8 mouse cellular contexts compared by ENCODE assay signal in genomic region chr4:115000429-115000795, GRCm38 (mm10). TPM values are rescaled to one million over a fixed set of nuclear protein-coding genes. Genes with fewer than 3 reads are reported as not detected.
DNase-seq lines count a peak whose midpoint lies in the region; ATAC-seq and TF ChIP-seq lines count a peak whose summit lies in the region.

No protein-coding gene starts in this region.

- TF ChIP-seq EP300 in MEL (IDR thresholded peaks at IDR 0.05; ENCODE audit: low read depth in 1 of 2, low read length in 2 of 2): no peak

- peak; percentile 58; the same call in 1 of the 2 replicates for ATAC-seq in heart, embryonic 11.5 days (replicated peaks; ENCODE audit: insufficient number of reproducible peaks, low FRiP score, low TSS enrichment)
- no peak for ATAC-seq in forebrain, postnatal 0 days

- peak overlapping the region; percentile 77 for H3K4me3 ChIP-seq in heart, embryonic 11.5 days (ENCODE audit: low read depth, low read length)
- H3K4me3 ChIP-seq in MEL (ENCODE audit: control insufficient read depth in 1 of 2, insufficient read depth in 1 of 2, low read depth in 2 of 2, low read length in 2 of 2) (peak overlapping the region; percentile 82 to 93), macrophage (ENCODE audit: inconsistent target) (peak overlapping the region; percentile 80)
- peak overlapping the region; percentile 52 for H3K4me3 ChIP-seq in forebrain, postnatal 0 days (ENCODE audit: low read depth, low read length)

- intact Hi-C loops in heart, postnatal 10 days (cut with DNase I): no loop called here

- H3K9me3 ChIP-seq in heart, embryonic 11.5 days (replicated peaks; ENCODE audit: control insufficient read depth, low read length): no peaks in the 10 kb centered on the region
- no peaks in the 10 kb centered on the region for H3K9me3 ChIP-seq in MEL (replicated peaks; ENCODE audit: insufficient read depth, low read length)
- no peaks in the 10 kb centered on the region for H3K9me3 ChIP-seq in forebrain, postnatal 0 days (ENCODE audit: low read length)

- TF ChIP-seq POLR2A in MEL (IDR thresholded peaks at IDR 0.05; ENCODE audit: control insufficient read depth in 1 of 2, insufficient read depth in 1 of 2, low read depth in 1 of 2, low read length in 2 of 2, poor library complexity in 1 of 2): no peak

- peak overlapping the region; percentile 82 for H3K9ac ChIP-seq in heart, embryonic 11.5 days (ENCODE audit: low read depth, low read length)
- peak overlapping the region; percentile 92 for H3K9ac ChIP-seq in MEL (ENCODE audit: control insufficient read depth, low read depth, low read length, poor library complexity, severe bottlenecking)
- H3K9ac ChIP-seq in forebrain, postnatal 0 days: peak overlapping the region; percentile 43

- H3K27ac ChIP-seq in heart, embryonic 11.5 days (ENCODE audit: low read depth, low read length): peak overlapping the region; percentile 85
- H3K27ac ChIP-seq in MEL (ENCODE audit: control insufficient read depth, low read depth, low read length) (peak overlapping the region; percentile 80), macrophage (peak overlapping the region; percentile 66)
- H3K27ac ChIP-seq in forebrain, postnatal 0 days (ENCODE audit: low read depth, low read length): no peak overlapping the region

- H3K4me1 ChIP-seq in heart, embryonic 11.5 days (ENCODE audit: control insufficient read depth, insufficient read depth, low read length): peaks cover 5% of the 10 kb centered on the region
- peaks cover 0 to 11% of the 10 kb centered on the region in 2 experiments; a peak in 3 of 4 replicates for H3K4me1 ChIP-seq in MEL (ENCODE audit: control insufficient read depth in 1 of 2, insufficient read depth in 2 of 2, low read length in 2 of 2)
- H3K4me1 ChIP-seq in forebrain, postnatal 0 days (ENCODE audit: insufficient read depth): 0 out of 2 replicates have a peak, but pooled peaks cover 5% of the 10 kb centered on the region

- TF ChIP-seq RAD21 in MEL (IDR thresholded peaks at IDR 0.05; ENCODE audit: low read depth, low read length): no peak

- WGBS in heart, embryonic 11.5 days (ENCODE audit: insufficient replicate concordance): 2% methylated on average over 8 of the region's 8 CpGs
- 2% methylated on average over 8 of the region's 8 CpGs for WGBS in forebrain, postnatal 0 days
- 3% methylated on average over 8 of the region's 8 CpGs for WGBS in macrophage (ENCODE audit: missing documents)

- no peak for DNase-seq in heart, postnatal 10 days
- peak; percentile 74 for DNase-seq in MEL (ENCODE audit: low read depth, low spot score)
- DNase-seq in forebrain, postnatal 0 days: no peak
- no peak for DNase-seq in natural killer cell, adult 2 months (ENCODE audit: low spot score in 2 of 2)
- no peak for DNase-seq in adipocyte (ENCODE audit: low spot score)
- no peak for DNase-seq in kidney, adult 18-20 months

- no peaks in the 10 kb centered on the region for H3K36me3 ChIP-seq in heart, embryonic 11.5 days (ENCODE audit: control insufficient read depth, insufficient read depth, low read length)
- peaks cover 3 to 15% of the 10 kb centered on the region in 2 experiments for H3K36me3 ChIP-seq in MEL (ENCODE audit: control insufficient read depth in 1 of 2, insufficient read depth in 2 of 2, low read length in 2 of 2)
- H3K36me3 ChIP-seq in forebrain, postnatal 0 days (ENCODE audit: insufficient read depth): no peaks in the 10 kb centered on the region
- no peaks in the 10 kb centered on the region for H3K36me3 ChIP-seq in macrophage (ENCODE audit: inconsistent target)

- H3K27me3 ChIP-seq in heart, embryonic 11.5 days (ENCODE audit: control insufficient read depth, insufficient read depth, low read length): no peaks in the 10 kb centered on the region
- no peaks in the 10 kb centered on the region for H3K27me3 ChIP-seq in MEL (ENCODE audit: control insufficient read depth in 1 of 2, insufficient read depth in 2 of 2, low read length in 2 of 2)
- no peaks in the 10 kb centered on the region for H3K27me3 ChIP-seq in forebrain, postnatal 0 days (ENCODE audit: insufficient read depth, low read length)

- no peak for TF ChIP-seq CTCF in MEL (IDR thresholded peaks at IDR 0.05 in 2 of 3, conservative IDR thresholded peaks at IDR 0.05 in 1 of 3; ENCODE audit: control insufficient read depth in 1 of 3, insufficient read depth in 1 of 3, low read depth in 2 of 3, low read length in 3 of 3, poor library complexity in 1 of 3, severe bottlenecking in 1 of 3)
- TF ChIP-seq CTCF in forebrain, postnatal 0 days (IDR thresholded peaks at IDR 0.05; ENCODE audit: low read depth): no peak

- H3K4me2 ChIP-seq in heart, embryonic 11.5 days: peak overlapping the region; percentile 71
- peak overlapping the region; percentile 90 for H3K4me2 ChIP-seq in forebrain, postnatal 0 days (ENCODE audit: low read depth)

- H3K79me2 ChIP-seq in MEL (ENCODE audit: control insufficient read depth, insufficient read depth, low read length, poor library complexity) (peaks cover 14% of the 10 kb centered on the region), macrophage (ENCODE audit: inconsistent target) (peaks cover 53% of the 10 kb centered on the region)

TF ChIP-seq in MEL, 35 proteins besides CTCF, POLR2A, EP300 and RAD21:
- no peak for TF ChIP-seq TCF12 (IDR thresholded peaks at IDR 0.05; ENCODE audit: low read depth, low read length)
- peak; percentile 42; the same call in 1 of the 2 replicates for TF ChIP-seq MXI1 (IDR thresholded peaks at IDR 0.05; ENCODE audit: low read depth, low read length)
- peak; percentile 55 for TF ChIP-seq ETS1 (IDR thresholded peaks at IDR 0.05; ENCODE audit: low read depth, low read length)
- TF ChIP-seq SIN3A (IDR thresholded peaks at IDR 0.05; ENCODE audit: low read length): peak; percentile 46; the same call in 1 of the 2 replicates

RNA-seq across cellular contexts. Expression of gene Stil, which starts 0.5 kb away (rescaled TPM):
- 15.1 and 15.3 TPM in 2 replicates for polyA plus RNA-seq in heart, embryonic 11.5 days (2014; fragmentation: Nextera tagmentation; extraction: Ambion mirVana)
- total RNA-seq in heart, postnatal 10 days (2021): 1 to 10 TPM; 3.2 to 3.3 TPM
- total RNA-seq in MEL (2012; rRNA removed): 5.0 and 5.9 TPM in 2 replicates
- 1 to 10 TPM in 1 of 2 experiments, not detected in 1; 9.1 TPM for polyA plus RNA-seq in MEL (2012; ENCODE audit: insufficient read depth in 1 of 2, insufficient read length in 2 of 2, low read depth in 1 of 2, low replicate concordance in 2 of 2, missing spikeins in 1 of 2)
- total RNA-seq in forebrain, postnatal 0 days (2014; rRNA removed): 1.5 and 4.2 TPM in 2 replicates
- polyA plus RNA-seq in forebrain, postnatal 0 days (2015; fragmentation: Nextera tagmentation; extraction: Ambion mirVana): 1.5 and 2.1 TPM in 2 replicates
- 10 to 100 TPM in 3 of 26 experiments, 1 to 10 TPM in 22, under 1 TPM in 1; 0.84 to 11.2 (median 4.1) TPM for total RNA-seq in macrophage (2018; cell fraction: chromatin; rRNA removed)
- total RNA-seq in macrophage (2018; cell fraction: cytosol; rRNA removed): 1 to 10 TPM in 14 of 26 experiments, under 1 TPM in 12; 0.38 to 1.8 (median 1.0) TPM
- total RNA-seq in macrophage (2018; cell fraction: nucleus; rRNA removed): 10 to 100 TPM in 1 of 26 experiments, 1 to 10 TPM in 24, under 1 TPM in 1; 0.79 to 17.8 (median 2.7) TPM
- 1.1 to 3.7 TPM (median 1.2 TPM) in 3 replicates for polyA plus RNA-seq in macrophage (2018)

RNA-seq across cellular contexts. Expression of gene Cmpk1, which starts 13.4 kb away (rescaled TPM):
- 70.0 and 76.9 TPM in 2 replicates for polyA plus RNA-seq in heart, embryonic 11.5 days (2014; fragmentation: Nextera tagmentation; extraction: Ambion mirVana)
- total RNA-seq in heart, postnatal 10 days (2021): 10 to 100 TPM; 50.4 to 55.1 TPM
- total RNA-seq in MEL (2012; rRNA removed): 28.7 and 33.4 TPM in 2 replicates
- polyA plus RNA-seq in MEL (2012; ENCODE audit: insufficient read depth in 1 of 2, insufficient read length in 2 of 2, low read depth in 1 of 2, low replicate concordance in 2 of 2, missing spikeins in 1 of 2) (10 to 100 TPM in 1 of 2 experiments, not detected in 1; 33.7 TPM), macrophage (2018) (89.7 to 330 TPM (median 144 TPM) in 3 replicates)
- total RNA-seq in forebrain, postnatal 0 days (2014; rRNA removed): 120 and 132 TPM in 2 replicates
- polyA plus RNA-seq in forebrain, postnatal 0 days (2015; fragmentation: Nextera tagmentation; extraction: Ambion mirVana): 181 and 208 TPM in 2 replicates
- 10 to 100 TPM; 13.9 to 48.3 (median 30.3) TPM for total RNA-seq in macrophage (2018; cell fraction: chromatin; rRNA removed)
- 100 to 1,000 TPM in 3 of 26 experiments, 10 to 100 TPM in 23; 59.5 to 123 (median 82.4) TPM for total RNA-seq in macrophage (2018; cell fraction: cytosol; rRNA removed)
- total RNA-seq in macrophage (2018; cell fraction: nucleus; rRNA removed): 10 to 100 TPM; 27.0 to 68.3 (median 39.7) TPM

RNA-seq across cellular contexts. Expression of gene Tal1, which starts 55.8 kb away (rescaled TPM):
- polyA plus RNA-seq in heart, embryonic 11.5 days (2014; fragmentation: Nextera tagmentation; extraction: Ambion mirVana): 10.1 and 14.1 TPM in 2 replicates
- total RNA-seq in heart, postnatal 10 days (2021): 1 to 10 TPM; 7.2 to 7.3 TPM
- total RNA-seq in MEL (2012; rRNA removed): 21.2 and 34.9 TPM in 2 replicates
- polyA plus RNA-seq in MEL (2012; ENCODE audit: insufficient read depth in 1 of 2, insufficient read length in 2 of 2, low read depth in 1 of 2, low replicate concordance in 2 of 2, missing spikeins in 1 of 2) (10 to 100 TPM in 1 of 2 experiments, not detected in 1; 48.9 TPM), macrophage (2018) (3.6 to 11.5 TPM (median 5.3 TPM) in 3 replicates)
- total RNA-seq in forebrain, postnatal 0 days (2014; rRNA removed): 2.5 and 4.0 TPM in 2 replicates
- 0.34 and 0.54 TPM in 2 replicates for polyA plus RNA-seq in forebrain, postnatal 0 days (2015; fragmentation: Nextera tagmentation; extraction: Ambion mirVana)
- total RNA-seq in macrophage (2018; cell fraction: chromatin; rRNA removed): 10 to 100 TPM in 16 of 26 experiments, 1 to 10 TPM in 10; 3.0 to 32.6 (median 10.5) TPM
- total RNA-seq in macrophage (2018; cell fraction: cytosol; rRNA removed): 10 to 100 TPM in 1 of 26 experiments, 1 to 10 TPM in 25; 3.0 to 13.7 (median 5.2) TPM
- 10 to 100 TPM in 13 of 26 experiments, 1 to 10 TPM in 13; 3.2 to 34.5 (median 10.0) TPM for total RNA-seq in macrophage (2018; cell fraction: nucleus; rRNA removed)
